Mouse (Mus musculus): Measurements from ENCODE around the gene Wasl.

Wasl gene

DNA sequence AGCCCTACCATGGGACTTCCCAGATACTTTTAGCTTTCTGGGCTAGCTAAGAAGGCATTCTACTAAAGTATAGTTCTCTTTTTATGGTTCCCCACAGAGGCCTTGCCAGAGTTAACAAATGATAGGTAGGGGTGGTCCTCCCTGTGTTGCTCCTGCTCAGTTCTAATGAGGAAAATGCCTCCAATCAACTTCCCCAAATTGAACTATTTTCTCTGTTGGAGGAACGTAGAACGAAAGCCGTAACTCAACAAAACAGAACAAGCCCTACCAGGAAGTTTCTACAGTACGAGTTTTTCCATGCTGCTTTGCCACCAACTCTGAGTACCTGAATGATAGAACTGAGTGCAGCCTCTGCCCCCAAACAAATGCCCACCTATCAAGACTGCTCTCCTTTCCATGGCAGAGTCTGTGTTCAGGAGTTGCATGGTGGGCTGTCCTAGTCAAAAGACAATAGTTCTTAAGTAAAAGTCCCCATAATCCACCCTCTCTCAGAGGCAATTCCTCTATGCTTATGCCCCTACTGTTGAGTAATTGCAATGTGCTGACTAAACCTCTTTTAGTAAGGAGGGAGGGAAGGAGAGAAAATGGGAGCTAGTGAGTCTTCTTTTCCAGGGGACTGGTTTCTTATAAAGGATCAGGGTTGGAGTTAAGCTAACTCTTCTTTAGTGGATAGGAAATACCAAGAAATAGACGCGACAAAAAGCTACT is 19.3 kb downstream of the Wasl start:
- no peak for DNase-seq

DNA sequence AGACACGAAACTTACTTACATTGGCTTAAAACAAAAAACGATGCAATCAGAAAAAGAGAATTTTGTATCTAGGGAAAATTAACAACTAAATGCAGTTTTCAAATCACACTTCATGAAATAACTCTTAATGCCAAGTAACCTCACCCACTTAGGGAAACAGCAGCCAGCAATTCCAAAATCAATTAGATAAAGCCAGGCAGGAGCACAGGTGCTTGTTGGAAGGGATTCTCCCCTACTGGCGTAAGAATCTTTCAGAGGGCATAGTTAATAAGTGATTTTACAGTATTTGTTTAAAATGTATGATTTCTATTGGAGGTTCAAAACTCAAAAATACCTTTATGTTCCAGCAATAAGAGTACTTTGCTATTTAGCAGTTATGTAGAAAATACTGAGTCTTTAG is 21.8 kb downstream of the Wasl start:
- no peak for DNase-seq

DNA sequence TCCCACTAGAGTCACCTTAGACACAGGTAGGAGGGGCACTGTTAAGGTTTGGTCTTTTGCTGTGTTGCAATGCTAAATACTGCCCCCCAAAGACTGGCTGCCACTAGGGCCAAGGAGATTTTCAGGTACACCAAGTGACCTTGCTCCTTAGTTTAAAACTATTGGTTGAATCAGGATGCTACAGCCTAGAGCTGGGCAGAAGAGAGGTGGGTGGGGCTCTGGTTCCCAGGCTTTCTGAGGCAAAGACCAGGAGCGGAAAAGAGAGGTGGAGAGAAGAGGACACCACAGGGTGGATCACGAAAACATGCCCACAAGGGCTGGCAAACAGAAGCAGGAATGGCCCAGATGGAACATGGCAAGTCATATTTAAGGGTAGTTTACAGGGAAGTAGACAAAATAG is 22.6 kb downstream of the Wasl start:
- DNase-seq: no peak

DNA sequence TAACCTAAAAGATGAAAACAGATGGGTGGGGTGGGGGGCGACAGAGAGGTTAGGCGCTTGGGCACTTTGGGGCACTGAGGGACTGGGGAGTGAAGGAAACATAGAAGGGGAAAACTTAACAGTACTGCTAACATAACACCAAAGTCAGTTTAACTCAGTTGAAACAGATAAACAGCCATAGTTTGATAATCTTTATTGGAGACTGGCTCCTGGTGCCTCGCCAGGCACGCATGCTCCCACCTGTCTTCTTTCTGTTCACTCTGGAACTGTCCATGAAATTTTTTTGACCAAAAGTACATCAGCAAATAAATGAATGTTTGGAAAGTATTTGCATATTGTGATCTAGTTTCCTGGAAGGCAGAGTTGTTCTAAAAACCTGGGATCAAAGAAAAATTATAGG is 23.5 kb downstream of the Wasl start:
- DNase-seq: no peak

- no peak for DNase-seq
These were observed 29.0 kb downstream of the Wasl start for GRCm38 (mm10) chr6:24635814-24636213.

- DNase-seq: no peak
These were observed 30.7 kb downstream of the Wasl start for GRCm38 (mm10) chr6:24634065-24634464.

DNA sequence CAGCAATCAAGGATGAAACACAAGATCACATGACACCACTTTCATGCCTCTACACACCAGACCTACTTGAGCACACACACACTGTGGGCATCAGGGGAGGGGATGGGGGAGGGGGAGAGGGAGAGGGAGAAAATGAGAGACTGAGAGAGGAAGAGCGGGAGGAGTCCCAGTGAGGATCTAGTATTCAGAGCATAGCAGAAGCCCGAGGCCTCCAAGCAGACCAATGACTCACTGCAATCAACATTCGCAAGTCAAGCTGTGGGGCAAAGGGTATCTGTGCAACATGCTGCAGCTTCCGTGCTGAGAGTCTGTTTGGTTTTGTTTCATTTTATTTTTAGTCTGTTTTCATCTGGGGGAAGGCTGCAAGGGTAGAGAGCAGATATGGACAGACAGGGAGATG is 32.7 kb downstream of the Wasl start:
- DNase-seq: no peak

- DNase-seq: no peak
These were observed 36.3 kb downstream of the Wasl start for GRCm38 (mm10) chr6:24628499-24628898.

DNA sequence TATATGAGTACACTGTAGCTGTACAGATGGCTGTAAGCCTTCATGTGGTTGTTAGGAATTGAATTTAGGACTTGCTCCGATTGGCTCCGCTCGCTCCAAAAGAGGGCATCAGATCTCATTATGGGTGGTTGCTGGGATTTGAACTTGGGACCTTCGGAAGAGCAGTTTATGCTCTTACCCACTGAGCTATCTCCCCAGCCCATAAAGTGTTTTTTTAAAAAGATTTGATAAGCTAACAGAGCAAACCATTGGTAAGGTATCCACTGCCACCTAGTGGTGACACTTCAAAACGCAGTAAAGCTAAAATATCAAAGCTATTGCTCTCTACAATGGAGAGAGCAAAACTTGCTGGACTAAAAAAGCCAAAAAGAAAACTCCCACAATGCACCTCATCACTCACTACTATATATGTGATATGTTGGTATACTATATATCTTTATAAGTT is 37.2 kb downstream of the Wasl start:
- DNase-seq: peak; percentile 74

DNA sequence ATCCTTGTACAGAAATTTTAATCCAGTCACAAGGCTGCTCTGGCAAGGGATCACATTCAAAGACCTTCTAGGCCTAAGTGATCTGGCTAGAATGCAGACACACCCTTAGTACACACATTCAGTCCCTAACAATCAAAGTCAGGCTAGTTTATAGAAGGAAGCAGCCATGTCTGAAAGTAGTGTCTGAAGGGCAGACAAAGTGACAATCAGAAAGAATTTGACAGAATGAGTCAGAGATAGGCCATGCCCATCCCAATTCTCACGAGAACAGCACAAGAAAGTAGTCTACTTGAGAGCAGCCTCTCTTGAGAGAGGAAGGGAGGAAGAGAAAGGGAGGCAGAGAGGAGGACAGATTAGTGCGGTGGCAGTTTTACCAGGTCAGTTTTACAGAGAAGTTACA is 42.7 kb downstream of the Wasl start:
- DNase-seq: no peak

- no peak for DNase-seq
These were observed 43.9 kb downstream of the Wasl start for GRCm38 (mm10) chr6:24620936-24621335.

DNA sequence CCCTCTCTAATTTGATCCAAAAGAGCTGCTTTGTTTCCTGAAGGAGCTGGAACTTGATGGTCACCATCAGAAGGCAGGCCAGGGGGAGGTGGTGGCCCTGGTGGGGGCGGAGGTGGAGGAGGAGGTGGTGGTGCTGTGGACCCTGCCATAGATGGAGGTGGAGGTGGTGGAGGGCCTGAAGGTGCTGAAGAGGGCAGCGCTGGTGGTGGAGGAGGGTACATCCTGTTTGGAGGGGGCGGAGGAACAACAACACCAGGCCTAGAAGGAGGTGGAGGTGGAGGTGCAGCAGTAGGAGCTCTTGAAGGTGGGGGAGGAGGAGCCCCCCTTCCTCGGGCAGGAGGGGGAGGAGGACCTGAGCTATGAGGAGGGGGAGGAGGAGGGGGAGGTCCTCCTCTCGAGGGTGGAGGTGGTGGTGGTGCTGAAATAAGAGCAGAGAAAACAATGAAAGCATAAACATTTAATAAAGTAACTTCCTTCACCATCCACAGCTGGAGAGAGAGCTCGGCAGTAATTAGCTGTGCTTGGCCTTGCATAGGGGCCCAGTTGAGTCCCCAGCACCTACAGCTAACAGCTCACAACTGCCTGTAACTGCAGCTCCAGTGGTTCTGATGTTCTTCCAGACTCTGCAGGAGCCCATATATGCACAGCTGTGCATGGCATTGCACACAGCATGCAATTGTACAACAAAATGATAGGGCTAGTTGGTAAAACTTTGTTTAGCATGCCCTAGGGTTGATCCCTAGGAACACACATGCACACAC is 45.3 kb downstream of the Wasl start:
- no peak for DNase-seq

- DNase-seq: no peak
These were observed 48.1 kb downstream of the Wasl start for GRCm38 (mm10) chr6:24616746-24617145.

DNA sequence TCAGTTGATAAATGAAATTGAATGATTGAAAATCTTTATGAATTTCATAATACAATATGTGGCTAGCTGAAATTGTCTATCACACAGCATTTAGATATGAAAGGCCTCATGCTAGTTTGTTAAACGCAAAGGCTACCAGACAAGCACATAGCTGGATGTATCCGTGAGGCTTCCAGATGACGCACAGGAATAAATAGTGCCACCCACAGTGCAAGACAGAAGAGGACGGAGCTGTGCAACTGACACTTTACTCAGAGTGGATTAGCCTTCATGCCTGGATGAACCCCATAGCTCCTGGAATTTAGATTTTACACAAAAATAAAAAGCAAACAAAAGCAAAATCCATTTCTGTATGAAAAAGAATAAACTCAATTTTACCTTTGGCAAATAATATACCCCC is 50.9 kb downstream of the Wasl start:
- DNase-seq: no peak

DNA sequence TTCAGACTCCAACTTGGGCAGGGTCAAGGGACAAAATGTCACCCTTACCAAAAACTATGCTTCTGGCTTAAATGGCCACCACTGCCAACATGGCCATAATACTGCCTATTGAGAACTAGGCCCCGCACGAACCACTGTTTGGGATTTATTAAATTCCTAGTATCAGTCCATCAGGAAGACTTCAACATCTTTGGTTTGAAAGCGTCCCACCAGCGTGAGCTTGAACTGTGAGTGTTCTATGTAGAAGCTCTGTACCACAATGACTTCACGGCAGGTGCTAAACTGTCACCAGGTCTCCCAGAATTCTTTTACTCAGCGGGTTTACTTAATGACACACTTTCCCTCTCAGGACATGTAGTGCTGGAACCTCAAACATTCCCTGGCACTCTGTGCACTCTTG is 51.5 kb downstream of the Wasl start:
- DNase-seq: no peak

DNA sequence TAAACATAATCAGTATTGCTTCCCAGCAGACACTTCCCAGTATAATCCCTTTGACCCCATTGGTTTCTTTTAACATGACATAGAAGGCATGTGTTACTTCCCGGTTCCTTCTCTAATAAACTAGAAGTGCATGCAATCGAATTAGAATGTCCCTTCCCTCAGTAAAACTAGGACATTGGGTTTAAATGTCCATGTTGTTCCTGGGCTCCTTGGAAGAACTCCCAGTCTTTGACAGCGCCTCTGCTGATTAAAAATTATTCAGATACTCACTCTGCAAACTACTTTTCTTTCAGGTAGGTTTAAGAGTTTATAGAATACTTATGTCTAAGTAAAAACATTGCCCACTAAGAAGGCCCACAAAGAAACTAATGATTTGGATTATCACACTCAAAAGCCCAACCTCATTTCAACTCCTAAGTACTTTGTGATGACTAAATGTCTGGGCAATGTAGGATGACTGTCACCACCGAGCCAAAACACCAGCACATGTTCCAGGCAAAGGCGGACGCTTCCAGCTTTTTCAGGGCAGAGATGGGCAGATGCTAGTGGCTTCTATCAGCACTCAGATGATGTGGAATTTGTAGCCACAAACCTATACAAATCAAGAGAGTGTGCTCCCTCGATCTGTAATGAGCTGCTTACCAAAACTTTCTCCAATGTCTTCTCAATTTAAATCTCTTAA is 52.6 kb downstream of the Wasl start:
- DNase-seq: no peak

GRCm38 (mm10) chr6:24610358-24610757 is 54.5 kb downstream of the Wasl start:
- no peak for DNase-seq

DNA sequence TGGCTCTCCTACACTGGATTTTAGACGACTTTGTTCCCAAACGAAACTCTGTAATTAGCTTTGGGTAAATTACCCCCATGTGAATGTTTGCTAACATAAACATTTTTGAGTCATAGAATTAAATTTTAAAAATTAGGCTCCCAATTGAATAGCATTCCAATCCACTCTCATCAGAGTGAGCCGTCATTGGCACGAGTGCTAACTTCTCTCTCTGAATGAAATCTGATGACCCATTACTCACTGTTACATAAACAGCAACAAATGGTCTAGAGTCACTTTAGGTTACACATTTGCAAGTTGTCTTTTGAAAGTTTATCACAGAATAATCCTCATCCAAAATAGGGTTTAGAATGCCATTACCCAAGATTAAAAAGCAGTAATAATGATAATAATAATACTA is 55.3 kb downstream of the Wasl start:
- no peak for DNase-seq

DNA sequence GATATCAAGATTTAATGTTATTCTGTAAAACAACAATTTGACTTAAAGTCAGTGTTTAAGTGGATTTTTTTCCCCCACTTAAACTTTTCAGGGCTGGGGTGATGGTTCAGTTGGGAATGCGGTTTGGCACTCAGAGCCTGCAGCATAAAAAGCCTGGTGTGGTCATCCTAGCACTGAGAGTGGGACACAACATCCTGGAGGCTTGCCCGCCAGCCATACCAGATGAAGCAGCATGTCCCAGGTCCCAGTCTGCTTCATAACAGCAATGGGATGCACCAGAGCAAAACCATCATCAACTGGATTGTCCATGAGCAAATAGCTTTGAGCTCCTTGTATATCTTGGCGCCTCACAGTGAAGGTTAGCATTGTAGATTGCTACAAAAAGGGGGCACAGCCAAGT is 56.1 kb downstream of the Wasl start:
- no peak for DNase-seq

DNA sequence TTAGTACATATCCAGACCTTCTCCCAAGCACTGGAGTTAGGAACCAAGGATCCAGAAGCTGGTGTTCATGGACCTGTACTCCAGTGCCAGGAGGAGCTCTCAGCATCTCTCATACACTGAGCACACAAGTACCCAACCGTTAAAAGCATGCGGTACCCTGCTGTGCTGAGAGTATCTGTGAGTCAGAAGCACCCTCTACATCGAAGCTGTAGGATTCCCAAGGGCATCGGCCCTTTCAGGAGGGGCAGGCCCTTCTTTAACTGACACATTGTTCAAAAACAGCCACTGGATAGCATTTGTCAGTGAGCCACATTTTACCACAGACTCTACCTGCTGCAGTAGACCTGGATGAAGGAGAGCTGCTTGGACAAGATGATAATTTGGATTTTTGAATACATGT is 56.7 kb downstream of the Wasl start:
- DNase-seq: no peak

DNA sequence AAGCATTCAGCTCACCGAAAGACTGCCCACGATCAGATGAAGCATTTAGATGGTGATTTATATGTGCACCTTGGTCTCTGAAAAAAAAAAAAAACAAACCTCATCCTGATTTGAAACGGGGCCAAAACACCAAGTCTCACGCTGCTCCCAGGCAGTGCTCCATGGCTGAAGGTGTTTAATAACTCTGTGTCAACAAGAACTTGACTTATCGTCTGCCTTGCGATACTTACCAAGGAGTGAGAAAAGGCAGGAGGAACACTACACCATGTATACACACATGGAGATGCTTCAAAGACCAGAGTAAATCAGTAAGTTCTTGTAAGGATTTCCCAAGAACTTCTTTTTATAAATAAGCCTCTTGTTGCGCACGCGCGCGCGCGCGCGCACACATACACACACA is 57.3 kb downstream of the Wasl start:
- DNase-seq: no peak

- no peak for DNase-seq
These were observed 58.3 kb downstream of the Wasl start for GRCm38 (mm10) chr6:24606512-24606911.

DNA sequence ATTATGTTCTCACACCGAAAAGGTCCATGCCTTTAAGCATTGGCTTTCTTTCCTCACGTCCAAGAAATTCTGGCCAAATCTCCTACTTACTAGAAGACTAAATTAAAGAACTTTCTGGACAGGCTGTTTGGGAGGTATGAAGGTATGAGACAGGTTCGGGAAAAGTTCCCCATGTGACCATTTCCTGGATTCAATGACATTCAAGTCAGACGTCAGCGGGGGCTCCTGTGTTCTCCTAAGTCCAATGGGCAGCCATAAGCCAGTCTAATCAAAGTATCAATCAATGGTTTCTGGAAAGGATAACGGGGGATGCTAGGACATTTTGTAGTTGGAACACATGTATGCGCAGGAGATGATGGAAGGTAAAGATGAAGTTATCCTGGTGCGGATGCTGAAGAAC is 59.2 kb downstream of the Wasl start:
- no peak for DNase-seq

DNA sequence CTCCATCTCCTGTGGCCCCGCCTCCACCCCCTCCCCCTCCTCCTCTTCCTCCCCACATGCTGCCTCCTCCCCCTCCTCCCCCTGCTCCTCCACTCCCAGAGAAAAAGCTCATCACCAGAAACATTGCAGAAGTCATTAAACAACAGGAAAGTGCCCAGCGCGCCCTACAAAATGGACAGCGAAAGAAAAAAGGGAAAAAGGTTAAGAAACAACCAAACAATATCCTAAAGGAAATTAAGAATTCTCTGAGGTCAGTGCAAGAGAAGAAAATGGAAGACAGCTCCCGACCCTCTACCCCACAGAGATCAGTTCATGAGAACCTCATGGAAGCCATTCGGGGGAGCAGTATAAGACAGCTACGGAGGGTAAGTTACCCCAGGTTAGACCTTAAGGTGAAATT is 60.5 kb downstream of the Wasl start:
- no peak for DNase-seq
